Mouse (Mus musculus) layer of hippocampus, postnatal 14 days (tissue): ENCODE data around the gene Acot7. TPM values are rescaled to one million over a fixed set of nuclear protein-coding genes. Genes with fewer than 3 reads are reported as not detected.
"Not testable (repeated sequence)": the region's sequence is repeated elsewhere in the genome, so short reads cannot be mapped to it uniquely, and the experiment has no call there.

Experiments used
- DNase-seq, 2 experiments: peaks; one replicate each; pipeline ENCODE4 v3.0.0; 2021 to 2022; ENCODE audit warnings: low spot score in 2 of 2, mixed read lengths in 1 of 2
- total RNA-seq, 2 experiments: library from RNA; stranded (reverse); gene quantifications; 2 replicates each; pipeline ENCODE4 v1.2.3; 2021

The Acot7 gene
- total RNA-seq, 2 experiments from 2014 or later, result 352 to 388 TPM

DNA sequence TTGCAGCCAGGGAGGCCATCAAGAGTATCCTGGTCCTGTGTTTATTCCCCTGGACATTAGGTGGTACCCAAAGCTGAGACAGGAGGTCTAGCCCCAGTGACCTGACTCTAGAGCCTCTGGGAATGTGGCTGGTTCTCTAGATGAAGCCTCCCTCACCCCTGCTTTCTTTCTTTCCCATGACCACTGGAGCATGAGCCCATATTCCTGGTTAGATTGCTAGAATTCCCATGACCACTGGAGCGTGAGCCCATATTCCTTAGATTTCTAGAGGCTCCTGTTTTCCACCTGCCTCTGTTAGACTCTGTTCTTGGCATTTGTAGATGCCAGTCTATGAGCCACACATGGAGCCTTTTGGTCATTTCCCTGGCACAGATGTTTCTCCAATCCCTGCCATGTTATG, 24.5 kb downstream of the Acot7 start:
- DNase-seq, result no peak

DNA sequence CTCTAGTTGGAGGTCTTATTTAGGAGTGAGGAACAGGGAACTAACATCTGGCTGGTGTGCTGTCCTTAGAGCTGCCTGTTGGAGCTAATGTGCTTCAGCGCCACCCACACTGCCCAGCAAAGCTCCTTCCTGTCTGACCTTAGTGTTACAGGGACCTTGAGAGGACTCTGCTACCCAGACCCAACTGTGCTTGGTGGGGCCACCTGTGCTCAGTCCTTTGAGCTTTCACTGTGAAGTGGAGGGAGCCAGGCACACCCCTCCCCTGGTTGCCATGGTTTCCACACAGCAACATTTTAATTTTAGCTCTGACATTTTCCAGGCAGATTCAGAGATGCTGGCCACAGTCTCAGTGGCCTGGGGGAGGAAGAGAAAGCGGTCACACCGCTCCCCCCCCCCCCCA, 25.0 kb downstream of the Acot7 start:
- DNase-seq, result peak in 1 of 2 experiments; percentile 57

DNA sequence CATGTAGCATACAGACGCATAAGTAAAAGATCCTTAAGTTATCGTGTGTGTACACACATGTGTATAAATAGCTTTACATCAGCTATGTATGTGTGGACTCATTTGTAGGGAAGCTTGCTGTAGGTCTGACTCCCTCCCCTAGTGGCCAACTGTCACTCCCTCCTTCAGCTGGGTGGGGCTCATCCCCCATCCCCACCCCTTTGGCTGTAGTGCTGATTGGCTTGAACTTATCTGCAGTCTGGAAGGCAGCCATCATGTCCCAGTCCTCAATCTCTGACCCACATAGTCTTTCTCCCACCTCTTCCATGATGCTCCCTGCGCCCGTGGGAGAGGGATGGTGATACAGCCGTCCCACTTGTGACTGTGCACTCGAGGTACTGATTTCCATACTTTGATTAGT, 26.7 kb downstream of the Acot7 start:
- no peak for DNase-seq

DNA sequence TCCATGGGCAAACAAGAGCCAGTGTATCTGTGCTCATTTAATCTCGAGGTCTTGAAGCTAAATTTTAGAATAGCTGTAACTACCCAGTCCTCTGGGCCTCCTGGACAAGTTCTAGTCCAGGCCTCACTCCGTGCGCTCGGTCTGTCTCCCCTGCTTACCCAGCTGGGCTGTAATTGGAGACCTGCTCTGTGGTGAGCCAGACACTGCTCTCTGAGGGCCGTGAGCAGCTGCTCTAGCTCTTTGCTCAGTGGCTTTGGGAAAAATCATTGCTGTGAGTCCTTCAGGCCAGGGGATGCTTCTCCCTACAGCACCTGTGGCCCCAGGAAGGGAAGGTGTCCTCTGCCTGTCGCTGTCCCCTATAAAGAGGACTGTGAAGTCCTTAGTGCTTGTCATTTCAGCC, 28.3 kb downstream of the Acot7 start:
- no peak for DNase-seq

DNA sequence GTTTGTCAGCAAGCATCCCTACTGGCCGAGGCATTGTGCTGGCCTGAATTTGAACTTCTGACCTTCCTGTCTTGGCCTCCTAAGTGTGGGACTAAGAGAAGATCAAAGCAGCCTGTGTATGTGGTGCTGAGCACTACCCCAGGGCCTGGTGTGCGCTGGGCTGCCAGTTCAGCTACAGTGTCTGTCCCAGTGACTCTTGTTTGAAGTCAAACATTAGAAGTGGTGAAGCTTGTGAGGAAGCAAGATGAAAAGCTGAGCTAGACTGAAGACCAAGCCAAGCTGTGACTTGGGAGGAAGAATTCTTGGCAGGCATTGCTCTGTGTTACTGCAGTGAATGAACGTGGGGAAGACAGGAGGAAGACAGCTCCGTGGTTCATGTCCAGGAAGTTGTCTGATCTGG, 31.7 kb downstream of the Acot7 start:
- no peak for DNase-seq

DNA sequence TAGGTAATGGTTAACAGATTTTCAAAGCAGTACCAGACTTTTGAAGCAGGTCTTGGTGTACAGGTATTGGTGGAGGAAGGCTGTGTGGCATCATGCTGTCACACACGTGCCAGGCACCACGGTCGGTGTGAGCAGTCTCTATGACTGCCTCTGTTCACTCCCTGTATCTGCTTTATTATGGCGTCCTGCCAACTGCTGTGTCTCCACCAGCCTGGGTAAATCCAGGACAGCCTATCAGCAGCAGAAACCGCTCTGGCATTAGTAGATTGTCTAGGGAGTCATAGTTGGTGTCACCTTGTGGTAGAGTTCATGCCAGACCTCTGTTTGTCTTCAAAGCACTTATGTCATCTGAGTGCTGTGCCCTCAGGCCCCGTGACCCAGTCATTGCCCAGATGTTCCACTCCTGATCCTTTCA, 34.2 kb downstream of the Acot7 start:
- DNase-seq, result no peak

DNA sequence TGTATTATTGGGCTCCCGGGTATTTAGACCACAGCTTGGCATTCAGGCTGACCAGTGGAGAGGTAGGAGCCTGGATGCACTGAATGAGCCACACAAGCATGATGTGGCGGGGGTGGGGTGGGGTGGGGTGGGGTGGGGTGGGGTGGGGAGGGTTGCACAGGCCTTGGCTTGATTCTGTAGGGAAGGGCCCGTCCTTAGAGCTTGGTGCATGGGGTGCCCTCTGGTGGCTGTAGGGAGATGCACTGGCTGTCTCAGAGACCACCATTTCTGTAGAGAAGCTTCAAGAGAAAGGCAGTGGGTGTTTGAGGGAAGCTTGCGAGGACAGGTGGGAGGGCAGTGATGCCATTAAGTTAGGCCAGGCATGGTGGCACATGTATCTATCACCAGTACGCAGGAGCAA, 34.6 kb downstream of the Acot7 start:
- DNase-seq, result peak; percentile 55 to 66

DNA sequence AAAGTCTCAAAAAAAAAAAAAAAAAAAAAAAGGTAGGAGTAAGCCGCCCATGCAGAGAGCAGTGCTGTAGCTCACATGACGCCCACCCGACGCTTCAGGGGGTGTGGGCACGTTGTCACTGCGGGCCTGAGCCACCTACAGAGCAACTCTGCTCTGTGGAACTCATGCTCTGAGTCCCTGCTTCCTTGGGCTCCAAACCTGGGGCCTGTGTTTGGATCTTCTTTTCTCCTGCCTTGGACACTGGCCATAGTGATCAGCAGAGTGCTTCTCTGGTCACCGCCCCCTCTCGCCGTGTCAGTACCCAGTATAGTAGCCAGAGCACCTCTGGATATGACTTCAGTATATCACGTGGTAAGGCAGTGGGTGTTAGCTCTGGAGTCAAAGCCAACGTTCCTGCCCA, 35.0 kb downstream of the Acot7 start:
- DNase-seq, result no peak

DNA sequence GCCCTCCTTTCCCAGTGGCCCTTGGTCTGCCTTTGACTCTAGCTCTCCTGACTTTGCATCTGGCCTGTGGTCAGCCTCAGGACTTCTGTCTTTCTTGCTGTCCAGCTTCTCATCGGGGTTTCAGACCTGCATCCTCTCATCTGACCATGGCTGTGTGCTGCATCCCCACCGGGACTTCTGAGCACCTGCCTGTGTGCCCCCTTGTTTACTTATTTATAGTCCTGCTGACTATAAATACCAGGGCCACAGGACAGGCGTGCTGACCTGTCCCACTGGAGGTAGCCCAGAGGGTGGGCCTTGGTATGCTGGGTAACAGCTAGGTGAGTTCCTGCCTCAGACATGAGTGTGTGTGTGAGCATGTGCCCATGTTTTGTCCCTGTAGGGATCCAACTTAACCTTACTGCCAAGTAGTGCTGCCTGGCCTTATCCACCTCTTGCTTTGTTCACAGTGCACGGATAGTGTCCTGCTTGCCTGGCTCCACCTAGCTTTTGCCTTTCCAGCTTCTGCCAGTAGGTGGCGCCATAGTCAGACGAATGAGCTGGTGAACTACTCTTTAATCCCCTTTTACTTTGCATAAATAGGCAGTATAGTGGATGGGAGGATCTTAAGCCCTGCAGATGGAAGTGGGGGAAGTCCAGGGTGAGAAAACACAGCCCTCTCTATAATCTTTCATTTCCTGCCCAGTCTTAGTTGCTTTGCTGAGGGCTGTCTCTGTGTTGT, 36.0 kb downstream of the Acot7 start:
- DNase-seq, result peak; percentile 91 to 93

DNA sequence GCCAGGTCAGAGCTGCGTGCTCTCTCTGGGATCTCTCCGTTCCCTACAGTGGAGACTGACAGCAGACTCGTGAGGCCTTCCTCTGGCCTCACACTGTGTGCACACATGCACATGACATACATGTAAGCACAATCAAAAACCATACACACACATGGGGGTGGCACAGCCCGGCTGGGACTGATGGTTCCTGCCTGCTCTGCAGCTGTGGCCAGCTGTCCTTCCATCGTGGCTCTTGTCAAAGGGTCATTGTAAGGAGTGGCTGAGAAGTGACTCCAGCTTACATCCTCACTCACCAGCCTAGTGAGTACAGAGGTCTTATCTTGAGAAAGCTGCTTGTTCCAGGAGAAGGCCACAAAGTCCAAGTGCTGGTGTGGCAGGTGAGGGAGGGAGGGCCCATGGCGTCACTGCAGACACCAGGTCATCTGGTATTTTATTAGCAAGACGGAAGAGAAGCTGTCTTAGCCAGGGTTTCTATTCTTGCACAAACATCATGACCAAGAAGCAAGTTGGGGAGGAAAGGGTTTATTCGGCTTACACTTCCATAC, 37.0 kb downstream of the Acot7 start:
- DNase-seq, result no peak

DNA sequence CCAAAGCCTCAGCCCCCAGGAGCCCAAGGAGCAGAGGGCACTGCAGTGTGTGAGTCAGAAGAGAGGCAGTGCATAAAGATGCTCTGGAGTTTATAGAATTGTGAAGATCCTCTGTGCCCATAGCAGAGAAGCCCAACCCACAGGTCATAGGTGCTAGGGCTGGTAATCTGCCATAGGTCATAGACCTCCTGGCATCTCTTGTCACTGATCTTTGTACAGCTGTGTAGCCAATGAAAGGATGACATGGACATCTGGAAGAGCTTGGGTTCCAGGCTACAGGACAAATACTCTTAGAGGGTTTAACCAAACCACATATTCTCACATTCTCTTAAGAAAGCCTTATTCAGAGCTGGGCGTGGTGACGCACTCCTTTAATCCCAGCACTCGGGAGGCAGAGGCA, 41.7 kb downstream of the Acot7 start:
- no peak for DNase-seq

DNA sequence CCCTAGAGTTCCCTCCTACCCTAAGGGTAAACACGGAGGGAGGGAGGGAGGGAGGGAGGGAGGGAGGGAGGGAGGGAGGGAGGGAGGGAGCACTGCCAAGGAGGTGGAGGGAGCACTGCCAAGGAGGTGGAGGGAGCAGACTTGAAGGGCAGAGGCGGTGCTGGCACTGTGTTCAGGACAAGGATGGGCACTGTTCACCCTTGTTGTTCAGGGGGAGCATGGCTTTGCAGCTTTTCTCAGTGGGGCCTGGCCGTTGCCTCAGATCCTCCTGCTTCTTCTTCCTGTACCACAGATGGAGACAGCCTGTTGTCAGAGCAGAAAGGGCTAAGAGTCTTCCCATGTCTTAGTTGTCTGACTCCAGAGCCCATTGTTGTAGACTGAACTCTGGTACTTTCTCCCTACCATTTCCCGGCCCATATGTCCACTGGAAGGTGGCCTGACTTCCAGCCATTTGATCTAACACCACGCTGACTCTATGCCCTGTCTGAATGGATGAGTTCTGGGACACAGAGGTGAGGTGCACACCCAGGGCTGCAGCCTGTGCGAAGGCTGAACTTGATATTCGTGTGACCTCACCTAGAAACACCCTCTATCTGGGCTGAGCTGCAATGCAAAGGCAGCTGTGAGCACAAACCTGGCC, 43.0 kb downstream of the Acot7 start:
- DNase-seq, result no peak

DNA sequence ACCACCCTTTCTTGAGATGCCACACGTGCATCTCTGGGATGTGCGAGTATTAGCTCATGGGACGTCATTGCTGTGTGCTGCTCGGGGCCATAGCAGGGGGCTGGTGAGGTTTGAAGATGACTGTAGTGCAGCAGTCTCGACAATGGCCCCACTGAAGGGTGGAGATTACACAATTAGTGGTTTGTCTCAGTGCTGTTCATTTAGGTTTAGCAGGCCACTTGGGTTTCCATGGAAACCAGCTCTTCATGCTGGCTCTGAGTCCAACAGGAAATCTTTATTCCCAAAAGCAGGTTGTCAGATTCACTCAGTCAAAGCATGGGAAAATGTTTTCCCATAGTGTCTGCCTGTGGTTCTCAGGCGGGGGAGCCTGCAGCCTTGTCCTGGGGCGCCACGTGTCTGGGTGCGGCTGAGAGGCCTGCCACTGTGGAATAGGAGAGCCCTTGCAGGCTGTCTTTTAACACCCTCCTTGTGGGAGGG, 43.5 kb downstream of the Acot7 start:
- DNase-seq, result peak in 1 of 2 experiments; percentile 66

DNA sequence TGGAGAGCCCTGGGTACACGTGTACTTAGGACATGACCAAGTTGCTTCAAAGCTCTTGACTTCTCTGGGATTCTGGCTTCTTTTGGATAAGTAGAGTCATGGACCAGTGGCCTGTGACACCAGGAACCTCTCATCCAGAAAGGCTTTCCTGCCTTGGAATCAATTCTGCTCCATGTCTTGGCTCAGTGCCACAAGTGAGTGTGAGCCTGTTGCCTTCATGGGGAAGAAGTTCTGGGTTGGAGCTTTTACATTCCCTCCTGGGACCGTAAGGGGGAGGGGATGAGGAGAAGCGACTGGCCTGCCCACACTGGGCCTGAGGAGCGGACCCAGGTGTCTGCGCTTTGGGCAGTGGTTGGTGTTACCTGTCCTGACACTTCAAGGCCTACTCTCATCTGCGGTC, 44.2 kb downstream of the Acot7 start:
- DNase-seq, result no peak

DNA sequence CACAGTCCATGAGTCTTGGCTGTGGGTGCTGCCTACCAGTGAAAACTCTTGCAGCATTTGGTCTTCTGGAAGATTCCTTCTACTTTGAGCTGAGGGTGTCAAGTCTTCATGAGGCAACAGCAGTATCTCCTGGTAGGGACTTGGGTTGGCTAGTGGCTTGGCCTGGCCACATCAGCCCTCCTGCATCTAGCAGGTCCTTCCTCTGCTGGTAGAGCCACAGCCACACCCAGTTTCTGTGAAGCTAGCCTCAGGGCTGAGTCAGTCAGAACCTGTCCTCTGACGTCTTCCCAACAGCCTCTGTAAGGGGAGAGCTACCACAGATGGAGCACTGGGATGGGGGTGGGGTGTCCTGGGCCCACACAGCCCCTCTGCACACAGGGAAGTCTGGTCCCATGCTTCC, 44.6 kb downstream of the Acot7 start:
- DNase-seq, result no peak

DNA sequence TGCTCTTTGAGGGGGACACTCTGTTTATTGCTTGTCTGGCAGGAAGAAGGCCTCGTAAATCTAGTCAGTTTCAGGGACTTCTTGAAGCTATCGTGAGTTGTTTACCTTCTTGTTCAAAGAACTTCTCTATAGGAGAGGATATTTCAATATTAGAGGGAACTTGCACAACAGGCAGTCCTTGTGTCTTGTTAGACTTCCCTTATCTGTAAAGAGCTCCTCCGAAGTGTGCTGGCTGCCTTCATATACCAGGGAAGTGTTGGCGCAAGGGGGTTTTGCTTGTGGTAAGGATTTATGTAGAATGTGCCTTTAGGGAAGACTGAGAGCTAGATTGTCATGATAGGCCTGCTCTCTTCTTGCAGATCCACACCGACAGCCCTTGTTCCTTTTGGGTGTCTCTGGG, 46.2 kb downstream of the Acot7 start:
- no peak for DNase-seq

DNA sequence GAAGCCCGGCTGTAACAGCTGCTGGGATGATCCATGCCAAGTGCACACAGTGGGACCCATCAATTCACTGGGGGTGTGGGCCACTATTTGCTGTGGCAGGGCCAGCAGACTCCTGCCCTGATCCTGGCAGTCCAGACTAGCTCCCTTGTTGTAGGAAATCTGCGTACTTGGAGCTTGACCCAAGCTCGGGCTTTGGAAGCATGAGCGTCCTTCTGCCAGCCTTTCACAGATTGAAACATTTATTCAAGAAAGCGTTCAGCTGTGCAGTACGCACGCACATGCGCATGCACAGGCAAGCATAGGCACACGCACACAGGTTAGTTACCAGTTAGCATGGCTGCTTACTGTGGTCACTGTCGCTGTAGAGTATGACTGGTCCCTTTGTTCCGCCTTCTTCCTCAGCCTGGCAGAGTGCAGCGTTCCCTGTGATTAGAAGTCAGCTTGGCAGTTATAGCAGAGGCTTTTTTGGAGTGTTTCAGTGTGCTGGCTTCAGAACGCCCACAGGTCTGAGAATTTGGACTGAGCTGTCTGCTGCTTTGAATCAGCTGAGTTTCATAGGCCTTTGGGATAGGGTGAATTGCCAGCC, 49.1 kb downstream of the Acot7 start:
- DNase-seq, result peak; percentile 71 to 84

DNA sequence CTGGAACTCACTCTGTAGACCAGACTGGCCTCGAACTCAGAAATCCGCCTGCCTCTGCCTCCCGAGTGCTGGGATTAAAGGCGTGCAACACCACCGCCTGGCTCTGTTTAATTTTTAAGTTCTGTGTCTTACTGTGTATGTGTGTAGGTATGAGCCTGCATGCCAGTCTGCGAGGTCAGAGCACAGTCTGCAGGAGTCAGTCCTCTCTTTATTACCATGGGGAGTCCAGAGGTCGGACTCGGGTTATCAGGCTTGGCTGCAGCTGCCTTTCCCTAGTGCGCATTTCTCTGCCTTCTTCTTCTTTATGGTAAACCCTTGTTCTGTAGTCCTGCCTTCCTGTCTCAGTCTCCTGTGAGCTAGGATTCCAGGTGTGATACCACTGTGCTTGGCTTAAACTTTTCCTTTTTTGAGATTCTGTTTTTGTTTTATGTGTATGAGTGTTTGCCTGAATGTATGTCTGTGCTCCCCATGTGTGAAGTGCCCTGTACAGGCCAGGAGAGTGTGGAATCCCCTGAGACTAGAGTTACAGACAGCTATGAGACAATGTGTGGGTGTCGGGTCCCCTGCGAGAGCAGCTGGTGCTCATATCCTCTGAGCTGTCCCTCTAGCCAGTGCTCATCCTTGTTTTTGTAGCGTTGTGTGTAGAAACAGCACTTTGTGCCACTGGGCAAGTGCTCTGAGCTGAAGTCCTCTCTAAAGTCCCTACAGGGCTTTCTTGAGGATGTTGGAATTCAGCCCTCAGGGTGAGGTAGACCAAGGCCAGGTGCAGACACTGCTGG, 50.0 kb downstream of the Acot7 start:
- DNase-seq, result no peak

DNA sequence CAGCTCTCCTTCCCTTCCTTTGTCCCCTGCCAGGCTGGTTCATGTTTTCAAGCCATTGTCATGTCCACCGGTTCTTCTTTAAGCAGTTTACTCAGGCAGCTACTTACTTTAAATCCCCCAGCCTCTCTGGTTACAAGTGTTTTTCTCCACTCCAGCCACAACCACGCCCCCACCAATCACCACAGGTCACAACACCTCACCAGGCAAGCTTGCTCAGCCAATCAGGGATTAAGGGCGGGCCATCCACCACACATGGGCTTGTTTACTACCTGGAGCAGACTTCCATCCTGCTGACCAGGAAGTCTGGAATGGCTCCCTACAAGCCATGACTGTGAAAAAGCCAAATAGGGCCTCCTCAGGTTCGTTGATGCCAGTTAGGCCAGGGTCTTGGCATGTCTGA, 52.4 kb downstream of the Acot7 start:
- not testable (repeated sequence) for DNase-seq

DNA sequence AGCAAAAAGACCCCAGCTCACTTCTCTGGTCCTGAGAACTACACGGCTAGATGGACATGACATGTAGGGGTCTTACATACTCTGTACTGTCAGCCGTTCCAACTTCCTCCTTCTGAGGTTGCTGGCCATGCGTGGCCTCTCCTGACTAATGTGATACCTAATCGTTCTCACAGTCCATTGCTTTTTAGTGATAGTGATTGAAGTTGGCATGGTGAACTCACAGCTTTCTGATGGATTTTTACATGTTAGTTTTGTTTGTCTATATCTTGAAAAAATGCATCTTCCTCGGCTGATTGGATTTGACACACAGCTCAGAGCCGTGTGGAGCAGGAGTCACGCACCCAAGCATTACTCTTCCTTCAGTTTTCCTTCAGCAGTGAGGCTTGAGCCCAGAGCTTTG, 53.4 kb downstream of the Acot7 start:
- DNase-seq, result no peak

DNA sequence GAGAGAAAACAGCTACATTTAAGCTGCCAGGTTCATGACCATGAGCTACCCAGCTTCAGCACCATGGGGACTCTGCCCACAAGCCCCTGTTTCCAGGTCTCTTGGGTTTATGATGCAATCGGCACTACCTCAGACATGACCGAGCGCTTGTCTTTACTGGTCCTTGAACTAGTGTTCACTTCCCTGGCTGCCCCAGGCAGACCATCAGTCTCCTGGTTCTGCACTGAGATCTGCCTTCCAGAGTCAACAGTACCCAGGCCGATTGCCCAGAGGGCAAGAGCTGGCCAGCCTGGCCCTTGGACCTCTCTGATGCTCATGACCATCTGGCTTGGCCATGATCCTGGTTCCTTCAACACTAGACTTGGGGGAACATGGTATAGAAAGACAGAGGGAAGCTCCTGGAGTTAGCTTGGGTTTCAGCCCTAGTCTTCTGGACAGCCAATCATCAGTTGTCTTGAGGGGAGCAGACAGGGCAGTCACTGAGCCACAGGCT, 54.5 kb downstream of the Acot7 start:
- DNase-seq, result no peak
